Mouse (Mus musculus): ENCODE measurements around the gene Npw. TPM values are rescaled to one million over a fixed set of nuclear protein-coding genes. Genes with fewer than 3 reads are reported as not detected.
"Not testable (repeated sequence)": the region's sequence is repeated elsewhere in the genome, so short reads cannot be mapped to it uniquely, and the experiment has no call there.

Npw gene
- polyA plus RNA-seq, 1 experiment from 2014 or later = not detected

DNA sequence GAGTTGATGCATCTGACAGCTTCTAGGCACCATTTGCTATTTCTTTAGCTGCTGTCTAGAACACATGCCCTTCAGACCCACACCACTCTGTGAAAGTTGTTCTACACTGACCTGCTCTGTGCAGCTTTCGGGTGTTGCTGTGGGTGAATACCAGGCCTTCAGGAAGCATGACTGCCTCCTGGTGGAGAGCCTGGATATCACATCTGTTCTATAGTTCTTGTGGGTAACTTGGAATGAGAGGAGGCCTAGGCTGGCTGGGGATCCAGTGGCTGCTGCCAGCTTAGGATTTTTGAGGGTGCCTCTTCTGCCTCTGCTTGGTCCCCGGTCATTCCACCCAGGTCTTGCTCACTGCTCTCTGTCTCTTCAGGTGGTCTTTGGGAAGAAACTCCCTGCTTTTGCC is 17.9 kb upstream of the Npw start:
- Histone ChIP-seq H3K4me3 (ENCODE audit: low read depth, low read length) (no peak overlapping the region), H3K4me1 (ENCODE audit: insufficient read depth) (peaks cover 23% of the 10 kb centered on the region), H3K36me3 (replicated peaks; ENCODE audit: insufficient read depth, low read length) (peaks cover 45% of the 10 kb centered on the region), H3K9me3 (ENCODE audit: low read length) (no peaks in the 10 kb centered on the region), H3K27me3 (ENCODE audit: insufficient read depth, low read length) (no peaks in the 10 kb centered on the region), H3K9ac (replicated peaks) (no peak overlapping the region), H3K27ac (ENCODE audit: low read depth) (no peak overlapping the region), H3K4me2 (ENCODE audit: low read depth, low read length) (no peak overlapping the region)
- 68% methylated on average over 2 of the region's 2 CpGs for WGBS (ENCODE audit: insufficient replicate concordance)
- TF ChIP-seq CTCF (IDR thresholded peaks at IDR 0.05; ENCODE audit: low read depth) (peak; percentile 87), EP300 (IDR thresholded peaks at IDR 0.05; ENCODE audit: low read depth) (no peak)
- DNase-seq = peak; percentile 84
- ATAC-seq = peak; percentile 33

DNA sequence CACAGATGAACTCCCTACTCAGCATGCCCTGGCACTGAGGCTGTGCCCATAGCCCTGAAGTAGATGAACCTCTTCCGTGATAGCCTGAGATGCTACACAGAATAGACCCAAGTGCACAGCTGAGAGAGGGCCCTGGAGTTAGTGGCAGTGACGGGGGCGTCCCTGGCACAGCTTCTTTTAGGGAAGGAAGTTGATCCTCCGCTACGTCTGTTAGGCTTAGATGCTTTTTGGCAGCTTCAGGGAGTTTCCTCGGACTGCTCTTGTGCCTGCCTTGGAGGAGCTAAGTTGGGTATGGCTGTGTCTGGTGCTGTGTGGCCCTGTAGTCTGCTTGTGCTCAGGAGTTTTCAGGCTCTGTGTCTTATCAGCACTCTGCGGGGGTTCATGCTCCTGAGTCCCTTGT is 16.0 kb upstream of the Npw start:
- H3K27ac ChIP-seq (ENCODE audit: low read depth) = no peak overlapping the region
- no peak overlapping the region for H3K9ac ChIP-seq (replicated peaks)
- H3K9me3 ChIP-seq (ENCODE audit: low read length) = no peaks in the 10 kb centered on the region
- DNase-seq (no peak), ATAC-seq (no peak)
- H3K4me1 ChIP-seq (ENCODE audit: insufficient read depth) = peaks cover 34% of the 10 kb centered on the region
- no peak overlapping the region for H3K4me3 ChIP-seq (ENCODE audit: low read depth, low read length)
- peaks cover 28% of the 10 kb centered on the region for H3K36me3 ChIP-seq (replicated peaks; ENCODE audit: insufficient read depth, low read length)
- H3K4me2 ChIP-seq (ENCODE audit: low read depth, low read length) = no peak overlapping the region
- TF ChIP-seq CTCF (IDR thresholded peaks at IDR 0.05; ENCODE audit: low read depth) (no peak), EP300 (IDR thresholded peaks at IDR 0.05; ENCODE audit: low read depth) (no peak)
- H3K27me3 ChIP-seq (ENCODE audit: insufficient read depth, low read length) = no peaks in the 10 kb centered on the region
- WGBS (ENCODE audit: insufficient replicate concordance) = 55% methylated on average over 7 of the region's 7 CpGs

- WGBS (ENCODE audit: insufficient replicate concordance) = 10% methylated on average over 5 of the region's 5 CpGs
- peaks cover 40% of the 10 kb centered on the region for H3K4me1 ChIP-seq (ENCODE audit: insufficient read depth)
- H3K27me3 ChIP-seq (ENCODE audit: insufficient read depth, low read length) = no peaks in the 10 kb centered on the region
- DNase-seq (peak; percentile 75), ATAC-seq (peak; percentile 40)
- H3K9ac ChIP-seq (replicated peaks) = no peak overlapping the region; the same call in 1 of the 2 replicates
- peak overlapping the region; percentile 98 for H3K4me2 ChIP-seq (ENCODE audit: low read depth, low read length)
- no peaks in the 10 kb centered on the region for H3K9me3 ChIP-seq (ENCODE audit: low read length)
- H3K27ac ChIP-seq (ENCODE audit: low read depth) = peak overlapping the region; percentile 31; the same call in 1 of the 2 replicates
- H3K4me3 ChIP-seq (ENCODE audit: low read depth, low read length) = no peak overlapping the region
- no peak for TF ChIP-seq CTCF (IDR thresholded peaks at IDR 0.05; ENCODE audit: low read depth)
- TF ChIP-seq EP300 (IDR thresholded peaks at IDR 0.05; ENCODE audit: low read depth) = no peak
- H3K36me3 ChIP-seq (replicated peaks; ENCODE audit: insufficient read depth, low read length) = peaks cover 7% of the 10 kb centered on the region
These were observed 13.9 kb upstream of the Npw start for GRCm38 (mm10) chr17:24672141-24672540.

- peaks cover 40% of the 10 kb centered on the region for H3K4me1 ChIP-seq (ENCODE audit: insufficient read depth)
- no peaks in the 10 kb centered on the region for H3K9me3 ChIP-seq (ENCODE audit: low read length)
- ATAC-seq (no peak), DNase-seq (no peak)
- TF ChIP-seq CTCF (IDR thresholded peaks at IDR 0.05; ENCODE audit: low read depth) (no peak), EP300 (IDR thresholded peaks at IDR 0.05; ENCODE audit: low read depth) (no peak)
- no peaks in the 10 kb centered on the region for H3K27me3 ChIP-seq (ENCODE audit: insufficient read depth, low read length)
- H3K9ac ChIP-seq (replicated peaks) = peak overlapping the region; percentile 99; the same call in 1 of the 2 replicates
- 54% methylated on average over 5 of the region's 5 CpGs for WGBS (ENCODE audit: insufficient replicate concordance)
- H3K4me3 ChIP-seq (ENCODE audit: low read depth, low read length) = no peak overlapping the region
- H3K4me2 ChIP-seq (ENCODE audit: low read depth, low read length) = peak overlapping the region; percentile 98
- no peaks in the 10 kb centered on the region for H3K36me3 ChIP-seq (replicated peaks; ENCODE audit: insufficient read depth, low read length)
- H3K27ac ChIP-seq (ENCODE audit: low read depth) = peak overlapping the region; percentile 31; the same call in 1 of the 2 replicates
These were observed 13.1 kb upstream of the Npw start for GRCm38 (mm10) chr17:24671346-24671745.

GRCm38 (mm10) chr17:24670246-24670844 is 12.1 kb upstream of the Npw start:
- H3K4me2 ChIP-seq (ENCODE audit: low read depth, low read length) = peak overlapping the region; percentile 98
- peak overlapping the region; percentile 95 for H3K27ac ChIP-seq (ENCODE audit: low read depth)
- no peak for TF ChIP-seq EP300 (IDR thresholded peaks at IDR 0.05; ENCODE audit: low read depth)
- no peak for TF ChIP-seq CTCF (IDR thresholded peaks at IDR 0.05; ENCODE audit: low read depth)
- peak overlapping the region; percentile 100 for H3K4me3 ChIP-seq (ENCODE audit: low read depth, low read length)
- H3K4me1 ChIP-seq (ENCODE audit: insufficient read depth) = peaks cover 40% of the 10 kb centered on the region
- H3K36me3 ChIP-seq (replicated peaks; ENCODE audit: insufficient read depth, low read length) = no peaks in the 10 kb centered on the region
- no peaks in the 10 kb centered on the region for H3K9me3 ChIP-seq (ENCODE audit: low read length)
- H3K27me3 ChIP-seq (ENCODE audit: insufficient read depth, low read length) = no peaks in the 10 kb centered on the region
- DNase-seq = no peak
- H3K9ac ChIP-seq (replicated peaks) = peak overlapping the region; percentile 99
- no peak for ATAC-seq
- WGBS (ENCODE audit: insufficient replicate concordance) = 5% methylated on average over 8 of the region's 8 CpGs

DNA sequence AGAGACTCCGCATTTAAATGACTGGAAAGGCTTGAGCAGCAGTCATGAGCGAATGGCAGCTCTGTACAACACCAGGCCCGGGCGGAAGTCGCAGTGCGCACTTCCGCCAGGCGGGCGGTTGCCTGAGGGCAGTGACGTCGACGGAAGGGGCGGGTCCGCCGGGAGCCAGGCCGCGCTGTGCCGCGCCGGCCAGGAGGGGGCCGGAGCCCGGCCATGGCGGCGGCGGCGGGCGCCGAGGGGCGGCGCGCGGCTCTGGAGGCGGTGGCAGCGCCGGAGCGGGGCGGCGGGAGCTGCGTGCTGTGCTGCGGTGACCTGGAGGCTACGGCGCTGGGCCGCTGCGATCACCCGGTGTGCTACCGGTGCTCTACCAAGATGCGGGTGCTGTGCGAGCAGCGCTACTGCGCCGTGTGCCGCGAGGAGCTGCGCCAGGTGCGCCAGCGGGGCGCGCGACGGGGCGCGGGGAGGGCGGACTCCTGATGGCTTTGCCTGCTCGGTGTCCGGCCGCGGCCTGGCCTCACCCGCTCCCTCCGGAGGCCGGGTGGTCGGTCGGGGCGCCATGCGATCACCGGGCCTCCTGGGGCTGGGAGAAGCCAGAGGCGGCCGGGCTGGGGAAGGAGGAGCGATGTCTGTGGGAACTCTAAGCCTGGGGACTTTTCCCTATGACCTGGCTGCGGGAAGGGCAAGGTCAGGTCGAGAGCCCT is 11.4 kb upstream of the Npw start, which contains the start of gene Zfp598:
Gene Zfp598 (plus strand): TSS at position 143 of the 701 bp plus-strand sequence.
- TF ChIP-seq EP300 (IDR thresholded peaks at IDR 0.05; ENCODE audit: low read depth) (no peak), CTCF (IDR thresholded peaks at IDR 0.05; ENCODE audit: low read depth) (peak; percentile 47)
- peak within 1 kb of the TSS; percentile 99 for H3K9ac ChIP-seq (replicated peaks)
- peak within 1 kb of the TSS; percentile 95 for H3K27ac ChIP-seq (ENCODE audit: low read depth)
- H3K27me3 ChIP-seq (ENCODE audit: insufficient read depth, low read length) = no peaks in the 10 kb centered on the region
- peaks cover 40% of the 10 kb centered on the region for H3K4me1 ChIP-seq (ENCODE audit: insufficient read depth)
- H3K4me2 ChIP-seq (ENCODE audit: low read depth, low read length) = peak within 1 kb of the TSS; percentile 98
- DNase-seq (peak; percentile 97), ATAC-seq (peak; percentile 93)
- no peaks in the 10 kb centered on the region for H3K9me3 ChIP-seq (ENCODE audit: low read length)
- WGBS (ENCODE audit: insufficient replicate concordance) = 0% methylated on average over 52 of the region's 80 CpGs
- peak within 1 kb of the TSS; percentile 100 for H3K4me3 ChIP-seq (ENCODE audit: low read depth, low read length)
- H3K36me3 ChIP-seq (replicated peaks; ENCODE audit: insufficient read depth, low read length) = no peaks in the 10 kb centered on the region

- 6% methylated on average over 15 of the region's 15 CpGs for WGBS (ENCODE audit: insufficient replicate concordance)
These were observed 10.9 kb upstream of the Npw start for GRCm38 (mm10) chr17:24669214-24669544.

More at GRCm38 (mm10) chr17:24669214-24669544, 10.9 kb upstream of the Npw start:
- Histone ChIP-seq H3K4me2 (ENCODE audit: low read depth, low read length) (peak overlapping the region; percentile 98), H3K4me3 (ENCODE audit: low read depth, low read length) (peak overlapping the region; percentile 100), H3K27ac (ENCODE audit: low read depth) (peak overlapping the region; percentile 95), H3K9ac (replicated peaks) (peak overlapping the region; percentile 99), H3K4me1 (ENCODE audit: insufficient read depth) (peaks cover 37% of the 10 kb centered on the region)
- not testable (repeated sequence) for DNase-seq; H3K9me3 ChIP-seq (ENCODE audit: low read length); H3K27me3 ChIP-seq (ENCODE audit: insufficient read depth, low read length); H3K36me3 ChIP-seq (replicated peaks; ENCODE audit: insufficient read depth, low read length)
- ATAC-seq = peak; percentile 4

All from liver, postnatal 0 days (tissue).